Mouse (Mus musculus) 3134 (cell line): Measurements from ENCODE around the gene Cuedc1.
A peak's percentile ranks its signal among the peaks of the same experiment; 100 is the strongest.
"Not testable (repeated sequence)": the region's sequence is repeated elsewhere in the genome, so short reads cannot be mapped to it uniquely, and the experiment has no call there.

Source experiments
- DNase-seq: peaks from one replicate; pipeline ENCODE4 v3.0.0-alpha.2; 2011; ENCODE audit warnings: low spot score; ENCODE audit not compliant: insufficient read length; ENCODE audit errors: extremely low read depth

Gene Cuedc1

DNA sequence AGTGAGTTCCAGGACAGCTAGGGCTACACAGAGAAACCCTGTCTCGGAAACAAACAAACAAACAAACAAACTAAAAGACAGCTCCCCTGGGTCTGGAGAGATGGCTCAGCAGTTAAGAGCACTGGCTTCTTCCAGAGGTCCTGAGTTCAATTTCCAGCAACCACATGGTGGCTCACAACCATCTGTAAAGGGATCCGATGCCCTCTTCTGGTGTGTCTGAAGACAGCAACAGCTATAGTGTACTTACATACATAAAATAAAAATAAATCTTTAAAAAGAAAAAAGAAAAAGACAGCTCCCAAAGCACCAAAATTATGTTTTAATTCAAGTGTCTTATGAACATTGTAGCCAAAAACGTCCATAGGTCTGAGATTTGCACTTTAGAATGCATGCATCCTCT is 97.8 kb downstream of the Cuedc1 start:
- not testable (repeated sequence) for DNase-seq

DNA sequence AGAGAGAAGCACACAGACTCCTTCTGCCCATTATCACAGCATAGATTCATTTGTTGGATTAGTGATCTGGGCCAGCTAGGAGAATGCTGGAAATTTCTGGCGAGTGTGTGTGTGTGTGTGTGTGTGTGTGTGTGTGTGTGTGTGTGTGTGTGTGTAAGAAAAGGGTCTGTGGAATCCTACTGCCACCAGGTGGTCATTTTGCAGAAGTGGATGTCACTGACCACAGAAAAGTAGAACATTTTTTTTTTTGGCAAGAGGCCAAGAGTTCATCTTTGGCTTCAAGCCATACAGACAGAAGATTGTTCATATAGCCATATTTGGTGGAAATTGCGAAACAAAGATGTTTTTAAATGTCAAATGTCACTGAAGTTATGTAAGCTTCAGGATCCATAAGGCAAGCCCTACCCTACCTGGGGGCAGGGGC is 99.3 kb downstream of the Cuedc1 start:
- DNase-seq = peak; percentile 35

DNA sequence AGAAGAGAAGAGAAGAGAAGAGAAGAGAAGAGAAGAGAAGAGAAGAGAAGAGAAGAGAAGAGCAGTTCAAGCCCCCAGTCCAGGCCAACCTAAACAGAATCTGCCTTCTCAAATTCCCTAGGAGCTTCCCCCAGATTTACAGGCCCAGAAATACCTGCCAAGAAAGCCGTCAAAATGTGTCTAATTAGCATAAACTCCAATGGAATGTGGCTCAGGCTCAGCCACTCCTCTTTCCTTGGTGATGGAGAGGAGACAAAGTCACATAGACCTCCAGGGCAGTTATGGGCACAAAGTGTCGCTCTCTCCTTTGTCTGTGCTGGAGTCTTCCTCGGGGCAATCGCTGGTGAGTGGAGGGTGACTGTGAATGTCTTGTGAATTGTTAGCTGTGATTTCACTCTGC is 100.4 kb downstream of the Cuedc1 start:
- no peak for DNase-seq

DNA sequence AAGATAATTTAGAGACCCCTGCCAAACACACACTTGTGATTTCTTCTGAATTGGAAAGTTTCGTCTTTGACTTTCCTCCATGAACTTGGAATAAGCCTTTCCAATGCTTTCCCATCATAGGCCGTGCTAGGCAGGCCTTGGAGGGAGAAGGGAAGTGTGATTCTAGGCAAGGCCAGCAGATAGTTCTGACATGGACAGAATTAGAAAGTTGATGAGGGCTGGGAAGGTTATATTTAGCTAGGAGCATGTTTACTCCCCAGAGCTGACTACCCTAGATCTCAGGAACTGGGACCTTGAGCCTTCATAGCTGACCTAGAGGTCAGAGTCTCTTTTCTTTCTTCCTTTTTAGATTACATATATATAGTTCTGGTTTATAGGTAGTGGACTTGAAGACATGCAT is 103.3 kb downstream of the Cuedc1 start:
- no peak for DNase-seq

DNA sequence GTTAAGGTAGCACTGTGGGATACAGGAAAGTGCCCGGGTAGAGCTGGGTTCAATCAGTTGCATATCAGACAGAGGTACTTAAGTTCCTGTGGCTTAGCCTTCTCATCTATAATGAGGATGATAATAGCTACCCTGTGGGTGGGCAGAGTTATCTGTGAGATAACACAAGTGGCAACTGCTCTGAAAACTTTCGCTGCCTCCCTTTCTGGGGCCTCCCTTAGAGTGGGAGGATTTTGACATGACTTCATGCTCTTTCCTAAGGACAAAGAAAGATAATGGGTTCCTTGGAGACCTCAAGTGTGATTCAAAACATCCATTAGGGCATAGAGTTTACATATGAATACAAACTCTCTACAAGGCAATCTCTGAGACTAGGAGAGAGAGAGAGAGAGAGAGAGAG is 104.2 kb downstream of the Cuedc1 start:
- DNase-seq = no peak

DNA sequence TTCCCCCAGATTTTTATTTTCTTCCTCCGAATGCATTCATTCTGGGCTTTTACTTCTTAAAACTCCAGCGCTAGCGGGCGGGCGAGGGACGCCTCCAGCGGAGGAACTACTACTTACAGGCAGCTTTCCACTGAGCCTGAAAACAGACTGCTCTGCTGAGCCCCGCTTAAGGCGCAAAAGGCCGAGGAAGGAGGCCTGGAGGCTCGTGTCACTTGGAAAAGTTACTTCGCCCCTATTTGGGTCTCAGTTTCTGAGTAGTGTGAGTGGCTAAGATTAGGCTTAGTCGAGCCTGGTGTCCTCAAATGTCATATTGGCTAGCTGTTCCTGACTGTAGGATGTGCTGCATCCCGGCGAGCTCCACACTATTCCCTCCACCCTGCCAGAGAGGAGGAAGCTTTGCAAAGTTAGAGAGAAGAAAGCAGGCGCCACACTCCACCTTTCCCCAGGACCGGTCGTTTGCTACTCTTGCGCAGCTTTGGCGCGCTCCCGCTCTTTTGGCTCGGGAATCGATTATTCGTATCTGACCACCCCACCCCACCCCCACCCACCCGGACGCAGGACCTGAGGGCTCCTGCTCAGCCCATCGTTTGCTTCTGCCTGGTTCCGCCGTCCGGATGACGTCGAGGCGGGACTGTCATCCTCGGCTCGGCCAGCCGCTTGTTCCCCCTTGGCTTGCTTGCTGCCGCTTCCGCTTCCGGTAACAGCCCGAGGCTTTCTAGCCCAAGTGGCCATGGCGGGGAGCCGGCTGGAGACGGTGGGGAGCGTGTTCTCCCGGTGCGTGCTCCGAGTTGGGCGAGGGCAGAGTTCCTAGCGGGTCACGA is 106.1 kb downstream of the Cuedc1 start, which contains the start of gene Mrps23:
Gene Mrps23, plus strand, starts transcription at position 677 of the 821 bp plus-strand sequence.
- DNase-seq = peak; percentile 95

DNA sequence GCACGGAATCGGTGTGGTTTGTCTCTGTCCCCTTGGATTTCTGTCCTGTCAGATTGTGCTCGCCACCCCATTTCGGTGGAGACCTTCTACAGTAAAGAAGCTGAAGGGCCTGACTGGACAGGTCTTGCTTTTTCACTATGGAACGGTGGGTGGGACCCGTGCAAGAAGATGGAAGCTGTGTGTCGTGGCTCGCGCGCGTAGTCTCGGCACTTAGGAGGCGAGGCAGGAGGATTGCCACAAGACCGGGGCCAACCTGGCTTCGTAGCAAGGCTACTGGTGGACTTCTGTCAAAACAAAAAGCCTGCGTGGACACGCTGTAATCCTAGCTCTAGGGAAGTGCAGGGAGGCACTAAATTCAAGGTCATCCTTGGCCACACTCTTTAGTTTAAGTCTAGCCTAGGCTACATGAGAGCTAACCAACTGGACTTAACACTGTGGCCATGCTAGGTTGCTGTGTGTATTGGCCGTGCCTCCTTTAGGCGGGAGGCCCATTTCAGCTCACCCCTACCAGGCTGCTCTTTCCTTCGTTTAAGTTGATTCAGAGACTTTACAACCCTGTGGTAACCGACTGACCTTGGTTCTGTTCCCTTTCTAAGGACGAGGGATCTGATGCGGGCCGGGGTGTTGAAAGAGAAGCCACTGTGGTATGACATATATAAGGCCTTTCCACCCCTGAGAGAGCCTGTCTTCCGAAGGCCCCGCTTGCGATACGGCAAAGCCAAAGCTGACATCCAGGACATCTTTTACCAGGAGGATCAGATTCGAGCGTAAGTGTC is 106.9 kb downstream of the Cuedc1 start:
- DNase-seq = no peak

DNA sequence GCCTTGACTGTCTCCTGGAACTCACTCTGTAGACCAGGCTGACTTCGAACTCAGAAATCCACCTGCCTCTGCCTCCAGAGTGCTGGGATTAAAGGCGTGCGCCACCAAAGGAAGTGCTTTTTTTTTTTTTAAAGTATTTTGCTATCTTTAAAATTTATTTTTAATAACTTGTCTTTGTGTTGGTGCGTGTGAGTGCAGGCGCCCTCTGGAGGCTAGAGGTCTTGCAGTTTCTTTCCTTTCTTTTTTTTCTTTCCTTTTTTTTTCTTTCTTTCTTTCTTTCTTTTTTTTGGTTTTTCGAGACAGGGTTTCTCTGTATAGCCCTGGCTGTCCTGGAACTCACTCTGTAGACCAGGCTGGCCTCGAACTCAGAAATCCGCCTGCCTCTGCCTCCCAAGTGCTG is 108.7 kb downstream of the Cuedc1 start:
- DNase-seq = not testable (repeated sequence)

DNA sequence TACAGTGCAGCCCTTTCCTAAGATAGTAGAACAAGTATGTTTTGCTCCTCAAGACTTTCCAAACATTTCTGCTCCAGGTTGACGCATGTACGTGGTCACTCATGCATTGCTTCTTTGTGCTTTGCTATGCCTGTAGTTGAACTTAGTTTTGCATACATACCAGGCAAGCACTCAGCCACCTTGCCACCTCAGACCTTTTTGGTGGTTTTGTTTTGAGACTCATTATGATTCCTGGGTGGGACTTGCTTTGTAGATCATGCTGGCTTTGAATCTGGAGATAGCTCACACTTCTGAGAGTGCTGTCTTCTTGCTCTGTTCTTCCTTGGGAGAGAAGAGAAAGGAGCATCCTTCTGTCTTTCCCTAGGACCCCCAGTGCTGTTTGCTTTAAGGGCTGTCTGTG is 109.8 kb downstream of the Cuedc1 start:
- DNase-seq = no peak

DNA sequence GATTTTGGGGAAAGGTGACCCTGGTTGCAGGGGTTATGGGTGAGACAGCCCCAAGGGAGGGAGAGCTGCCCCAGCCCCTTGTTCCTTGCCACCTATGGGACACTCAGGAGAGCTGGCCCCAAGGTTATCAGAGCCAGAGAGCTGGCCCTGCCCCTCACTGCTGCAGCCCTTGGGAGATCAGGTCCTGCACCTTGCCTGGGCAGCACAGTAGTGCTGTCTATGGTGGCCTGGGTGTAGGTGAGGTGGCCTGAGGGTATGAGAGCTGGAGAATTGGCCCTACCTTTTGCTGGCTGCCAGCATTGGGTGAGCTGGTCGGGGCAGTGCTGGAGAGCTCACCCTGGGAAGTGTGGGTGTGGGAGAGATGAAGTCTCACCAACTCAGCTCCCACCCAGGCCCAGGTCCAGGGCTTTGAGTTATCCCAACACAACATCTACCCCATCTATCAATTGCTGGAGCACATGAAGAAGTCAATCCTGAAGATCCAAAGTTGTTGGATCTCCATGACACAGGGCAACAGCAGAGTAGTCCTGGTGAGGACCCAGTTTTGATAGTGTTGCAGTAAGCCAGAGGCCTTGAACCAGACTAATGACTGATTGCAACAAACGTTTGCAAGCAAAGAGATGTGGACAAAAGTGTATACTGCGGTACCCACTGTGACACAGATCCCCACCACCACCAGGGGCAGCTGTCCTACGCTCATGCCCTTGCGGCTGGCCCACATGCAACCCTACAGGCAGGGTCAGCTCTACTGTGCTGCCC is 114.1 kb downstream of the Cuedc1 start:
- DNase-seq = no peak

DNA sequence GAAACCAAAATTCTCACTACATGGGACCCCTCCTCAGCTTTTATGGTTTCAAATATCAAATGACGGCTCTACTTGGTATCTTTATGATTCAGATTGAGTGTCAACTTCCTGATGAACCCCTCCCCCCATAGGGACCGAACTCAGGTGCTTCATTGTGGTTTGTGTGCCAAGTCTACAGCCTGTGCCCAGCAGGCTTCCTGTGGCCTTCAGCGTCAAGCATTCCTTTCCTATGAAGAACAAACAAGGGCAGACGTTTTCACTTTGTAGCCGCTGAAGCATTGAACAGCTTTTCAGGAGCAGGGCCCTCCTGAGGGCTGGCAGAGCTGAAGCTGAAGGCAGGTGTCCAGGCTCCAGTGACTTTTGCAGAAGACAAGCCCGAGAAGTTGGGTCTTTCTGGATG is 115.9 kb downstream of the Cuedc1 start:
- no peak for DNase-seq

DNA sequence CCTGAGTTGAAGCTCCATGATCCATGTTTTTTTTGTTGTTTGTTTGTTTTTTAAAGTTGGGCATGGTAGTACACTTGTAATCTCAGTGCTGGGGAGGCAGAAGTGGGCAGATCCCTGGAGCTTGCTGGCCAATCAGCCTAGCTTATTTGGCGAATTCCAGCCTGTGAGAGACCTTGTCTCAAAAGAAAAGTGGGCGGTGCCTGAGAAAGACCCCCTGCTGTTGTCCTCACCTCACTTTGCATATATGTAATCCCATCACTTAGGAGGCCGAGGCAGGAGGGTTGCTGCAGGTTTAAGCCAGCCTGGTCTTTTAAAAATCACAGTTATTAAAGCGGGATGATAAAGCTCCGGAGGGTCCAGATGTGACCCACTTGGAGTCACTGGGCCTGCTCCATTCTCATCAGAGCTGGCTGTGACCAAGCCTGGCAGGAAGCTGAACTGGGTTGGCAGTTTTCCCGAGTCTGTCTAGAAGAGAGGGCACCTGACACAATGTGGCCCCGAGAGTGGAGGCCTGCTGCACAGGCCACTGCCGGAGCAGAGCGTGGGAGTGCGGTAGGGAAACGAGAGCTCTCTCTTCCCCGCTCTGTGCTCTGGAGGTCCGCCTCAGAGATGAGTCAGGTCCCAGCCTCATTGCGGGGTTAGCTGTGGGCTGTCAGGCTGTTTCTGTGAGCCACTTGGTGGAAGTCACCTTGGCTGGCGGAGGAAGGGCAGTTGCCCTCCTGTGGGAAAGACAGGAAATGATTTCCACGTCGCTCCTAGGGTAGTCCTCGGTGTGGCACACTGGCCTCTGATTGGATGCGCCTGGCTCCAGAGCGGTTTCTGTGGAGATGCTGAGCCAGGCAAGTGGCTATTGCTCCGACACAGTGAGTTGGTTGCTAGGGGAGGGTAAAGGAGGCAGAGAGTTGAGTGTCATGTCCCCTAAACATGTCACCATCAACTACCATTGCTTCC is 117.3 kb downstream of the Cuedc1 start:
- DNase-seq = peak; percentile 82

DNA sequence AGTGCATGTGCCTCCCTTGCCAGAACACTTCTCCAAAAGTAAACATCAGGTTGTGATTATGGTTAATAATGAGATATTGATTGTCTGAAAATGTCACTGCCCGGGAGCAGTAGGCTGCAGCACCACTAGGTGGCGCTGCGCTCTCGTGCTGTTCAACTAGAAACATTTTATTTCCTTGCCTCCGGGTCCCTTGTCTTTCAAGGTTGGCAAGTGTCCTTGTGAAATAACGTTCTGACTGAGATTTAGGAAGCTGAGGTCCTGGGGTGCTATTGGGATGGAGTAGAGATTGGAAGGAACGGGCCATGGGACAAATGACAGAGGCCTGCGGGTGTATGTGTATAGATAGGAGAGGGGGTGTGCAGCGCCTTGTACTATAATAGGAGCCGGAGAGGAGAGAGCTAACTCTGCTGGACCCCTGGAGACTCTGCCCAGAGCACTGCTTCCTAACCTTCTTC is 118.4 kb downstream of the Cuedc1 start:
- DNase-seq = peak; percentile 39

DNA sequence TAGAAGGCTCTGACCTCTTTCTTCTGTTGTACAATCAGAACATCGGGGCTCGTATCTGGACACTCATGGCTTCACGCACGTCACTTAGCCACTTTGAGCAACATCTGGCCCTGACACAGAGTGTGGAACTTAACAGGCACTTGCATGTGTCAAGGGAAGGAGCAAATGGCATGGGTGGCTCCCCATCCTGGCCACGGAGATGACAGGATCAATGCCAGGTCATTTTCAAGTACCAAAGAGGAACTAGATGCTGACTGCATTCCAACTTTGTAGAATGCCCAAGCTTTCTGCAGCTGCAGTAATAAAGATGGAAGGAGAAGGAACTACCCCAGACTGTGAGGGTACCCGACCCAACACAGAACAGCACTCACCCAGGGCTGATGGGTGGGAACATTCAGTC is 120.3 kb downstream of the Cuedc1 start:
- DNase-seq = no peak

DNA sequence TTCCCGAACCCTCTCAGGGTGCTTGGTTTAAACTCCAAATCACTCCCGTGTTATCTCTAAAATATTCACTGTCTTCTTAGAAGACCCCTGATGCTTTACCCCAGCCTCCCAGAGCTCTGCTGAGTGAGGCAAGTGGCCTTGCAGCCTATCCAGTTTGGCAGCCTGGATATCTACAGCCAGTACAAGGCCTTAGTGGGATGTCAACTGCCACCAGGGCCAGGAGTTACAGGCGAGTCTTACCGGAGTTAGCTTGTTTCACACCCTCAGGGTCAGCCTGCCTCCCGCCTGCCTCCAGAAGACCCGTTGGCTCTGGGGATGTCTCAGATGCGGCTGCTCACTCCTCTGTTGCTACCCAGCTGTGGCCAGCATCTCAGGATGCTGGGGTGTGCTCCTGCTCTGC is 120.7 kb downstream of the Cuedc1 start:
- no peak for DNase-seq

DNA sequence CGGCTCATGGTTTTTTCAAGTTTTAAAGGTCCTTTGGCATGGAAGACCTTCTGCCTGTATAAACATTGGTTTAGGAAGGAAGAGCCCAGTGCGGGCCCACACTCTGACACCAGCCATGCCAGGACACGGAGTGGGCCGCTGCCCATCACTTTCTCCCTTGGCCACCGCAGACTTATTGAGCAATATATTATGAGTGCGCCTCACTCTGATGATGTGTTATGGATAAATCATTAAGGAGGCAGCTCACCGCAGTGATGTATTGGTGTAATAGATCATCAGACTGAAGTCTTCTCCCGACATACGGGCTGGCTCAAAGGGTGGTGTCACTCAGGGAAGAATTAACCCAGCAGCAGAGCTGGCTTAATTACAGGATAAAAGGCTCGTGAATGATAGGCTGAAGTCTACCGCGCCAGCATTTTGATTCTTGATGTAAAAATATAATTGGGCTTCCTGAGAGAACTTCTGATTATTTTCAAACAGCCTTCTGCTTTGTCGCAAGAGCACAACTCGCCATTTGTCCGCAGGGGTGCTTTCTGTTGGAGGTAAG is 124.1 kb downstream of the Cuedc1 start:
- no peak for DNase-seq

DNA sequence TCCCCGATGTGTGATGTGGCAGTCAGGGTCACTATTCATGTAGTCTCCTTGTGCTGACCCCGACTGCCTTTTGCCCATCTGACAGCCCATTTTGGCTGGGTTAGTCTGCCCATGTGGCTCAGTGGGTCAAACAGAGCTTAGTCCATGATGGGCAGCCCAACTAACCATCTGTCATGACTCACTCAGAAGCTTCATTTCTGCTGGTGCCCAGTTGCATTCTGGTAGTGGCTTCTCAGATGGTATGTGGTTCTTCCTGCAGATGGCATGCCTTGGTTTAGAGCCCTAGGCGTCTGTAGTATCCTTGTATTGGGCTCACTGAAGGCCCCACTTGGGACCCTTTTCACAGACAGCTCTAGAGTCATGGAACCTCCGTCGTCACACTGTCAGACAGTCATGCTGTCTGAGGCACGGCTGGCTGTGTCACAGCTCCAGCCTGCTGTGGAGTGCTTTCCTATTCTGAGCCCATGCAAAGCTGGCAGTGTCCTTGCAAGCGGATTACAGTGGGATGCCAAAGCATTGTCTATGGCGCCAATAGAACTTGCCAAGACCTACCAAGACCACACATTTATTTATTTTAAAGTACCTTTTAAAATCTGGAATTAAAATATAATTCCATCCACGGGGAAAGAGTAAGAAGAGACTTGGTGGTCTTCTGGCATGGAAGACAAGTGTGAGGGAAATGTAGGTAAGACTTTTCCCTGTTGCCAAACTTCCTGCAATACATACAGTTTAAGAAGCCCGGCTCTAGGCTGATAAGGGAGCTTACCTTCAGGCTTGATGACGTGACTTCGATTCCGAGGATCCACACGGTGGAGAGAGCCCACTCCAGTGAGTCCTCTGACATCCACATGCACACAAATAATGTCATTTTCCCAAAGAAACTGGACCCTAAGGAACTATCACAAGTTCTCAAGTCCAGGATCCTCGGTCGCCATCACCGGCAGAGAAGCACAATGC is 129.4 kb downstream of the Cuedc1 start:
- no peak for DNase-seq

DNA sequence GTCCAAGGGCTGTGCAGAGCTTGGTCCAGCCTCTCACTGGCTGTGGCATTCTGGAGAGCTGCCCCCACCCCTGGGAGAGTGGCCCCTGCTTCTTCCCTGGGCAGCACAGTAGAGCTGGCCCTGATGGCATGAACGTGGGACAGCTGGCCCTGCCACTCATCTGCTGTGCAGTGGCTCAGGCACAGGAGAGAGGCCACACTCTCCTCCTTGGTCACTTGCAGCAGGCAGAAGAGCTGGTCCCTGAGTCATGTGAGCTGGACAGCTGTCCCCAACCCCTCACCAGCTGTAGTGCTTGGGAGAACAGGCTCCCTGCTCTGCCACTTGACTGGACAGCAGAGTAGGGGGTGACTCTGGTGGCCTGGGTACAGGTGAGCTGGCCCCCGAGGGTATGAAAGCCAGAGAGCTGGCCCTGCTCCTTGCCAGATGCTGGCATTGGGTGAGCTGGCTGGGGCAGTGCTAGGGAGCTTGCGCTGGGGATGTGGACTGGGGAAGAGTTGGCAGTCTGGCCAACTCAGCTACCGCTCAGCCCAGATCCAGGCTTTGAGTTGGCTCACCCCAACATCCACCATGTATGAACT is 133.4 kb downstream of the Cuedc1 start:
- no peak for DNase-seq
